Mouse (Mus musculus) myocyte (in vitro differentiated cells): ENCODE data around the gene Ibtk. TPM values are rescaled to one million over a fixed set of nuclear protein-coding genes. Genes with fewer than 3 reads are reported as not detected.
A peak's percentile ranks its signal among the peaks of the same experiment; 100 is the strongest.

Experiments
- H3K27me3 ChIP-seq: one replicate; pipeline ENCODE4 v1.6.1; 2011; ENCODE audit not compliant: control insufficient read depth, insufficient read depth, insufficient read length
- H3K36me3 ChIP-seq: one replicate; pipeline ENCODE4 v1.6.1; 2011; ENCODE audit not compliant: control insufficient read depth, insufficient read depth
- H3K4me2 ChIP-seq: one replicate; pipeline ENCODE4 v1.6.1; 2011; ENCODE audit warnings: low read depth, control low read depth
- H3K4me3 ChIP-seq: one replicate; pipeline ENCODE4 v1.5.1; 2011; ENCODE audit warnings: mild to moderate bottlenecking, control low read depth, moderate library complexity
- H3K79me2 ChIP-seq: one replicate; pipeline ENCODE4 v1.6.1; 2011; ENCODE audit not compliant: control insufficient read depth, insufficient read depth
- H3ac ChIP-seq: one replicate; pipeline ENCODE4 v1.6.1; 2011; ENCODE audit not compliant: control insufficient read depth, insufficient read length
- CEBPB ChIP-seq: IDR thresholded peaks from 2 replicates; pipeline ENCODE4 v1.6.1; 2011; ENCODE audit warnings: mild to moderate bottlenecking, moderate library complexity; ENCODE audit not compliant: poor library complexity, insufficient read depth, severe bottlenecking
- E2F4 ChIP-seq: IDR thresholded peaks from one replicate; pipeline ENCODE4 v1.6.1; 2011; ENCODE audit warnings: mild to moderate bottlenecking, control low read depth, moderate library complexity; ENCODE audit not compliant: insufficient read depth
- MAX ChIP-seq: IDR thresholded peaks from one replicate; pipeline ENCODE4 v1.6.1; 2011; ENCODE audit warnings: low read depth, mild to moderate bottlenecking, control low read depth
- MYOD1 ChIP-seq, 3 experiments: IDR thresholded peaks; one replicate each; pipeline ENCODE4 v1.6.1; 2011; ENCODE audit warnings: control low read depth in 2 of 3, low read depth in 2 of 3, mild to moderate bottlenecking in 2 of 3, moderate library complexity in 1 of 3; ENCODE audit not compliant: insufficient read length in 2 of 3, control insufficient read depth in 1 of 3
- MYOG ChIP-seq, 3 experiments: IDR thresholded peaks; one replicate each; pipeline ENCODE4 v1.6.1; 2011; ENCODE audit warnings: control low read depth in 2 of 3, low read depth in 2 of 3, mild to moderate bottlenecking in 2 of 3; ENCODE audit not compliant: insufficient read length in 2 of 3, control insufficient read depth in 1 of 3, insufficient read depth in 1 of 3
- POLR2A ChIP-seq: IDR thresholded peaks from one replicate; pipeline ENCODE4 v1.6.1; 2011; ENCODE audit warnings: low read depth, mild to moderate bottlenecking, control low read depth, moderate library complexity; ENCODE audit not compliant: insufficient read length
- POLR2AphosphoS2 ChIP-seq: IDR thresholded peaks from one replicate; pipeline ENCODE4 v1.6.1; 2011; ENCODE audit warnings: low read depth, control low read depth; ENCODE audit not compliant: insufficient read length
- REST ChIP-seq: IDR thresholded peaks from one replicate; pipeline ENCODE4 v1.6.1; 2011; ENCODE audit warnings: mild to moderate bottlenecking, control low read depth, moderate library complexity; ENCODE audit not compliant: insufficient read depth, insufficient read length
- SRF ChIP-seq: IDR thresholded peaks from one replicate; pipeline ENCODE4 v1.6.1; 2011; ENCODE audit warnings: low read depth; ENCODE audit not compliant: control insufficient read depth, insufficient read length
- TCF12 ChIP-seq: IDR thresholded peaks from one replicate; pipeline ENCODE4 v1.6.1; 2011; ENCODE audit warnings: mild to moderate bottlenecking, control low read depth; ENCODE audit not compliant: poor library complexity, insufficient read depth, severe bottlenecking
- TCF3 ChIP-seq: IDR thresholded peaks from one replicate; pipeline ENCODE4 v1.6.1; 2011; ENCODE audit warnings: low read depth, control low read depth; ENCODE audit not compliant: insufficient read length
- USF1 ChIP-seq: IDR thresholded peaks from one replicate; pipeline ENCODE4 v1.6.1; 2011; ENCODE audit warnings: low read depth, mild to moderate bottlenecking, control low read depth, moderate library complexity
- polyA plus RNA-seq: library from polyadenylated mRNA; unstranded; fragments of >200 nt; fragmentation: generic; extraction: Trizol; gene quantifications from one replicate; pipeline ENCODE4 v1.2.1, GENCODE M21; 2012; ENCODE audit warnings: missing spikeins

Gene Ibtk
- polyA plus RNA-seq, 1 experiment: 13.5 TPM

- no peaks in the 10 kb centered on the region for H3K36me3 ChIP-seq
- no peak overlapping the region for H3ac ChIP-seq
- H3K4me3 ChIP-seq: no peak overlapping the region
- H3K79me2 ChIP-seq: no peaks in the 10 kb centered on the region
- H3K4me2 ChIP-seq: no peak overlapping the region
- no peaks in the 10 kb centered on the region for H3K27me3 ChIP-seq
- TF ChIP-seq USF1 (no peak), MYOD1 (IDR thresholded peaks at IDR 0.05; ENCODE audit: control insufficient read depth in 1 of 3, insufficient read length in 2 of 3, low read depth in 2 of 3) (peak in 1 of 3 experiments; percentile 17)
Observed at GRCm38 (mm10) chr9:85671582-85672331, 77.4 kb downstream of the Ibtk start.

- no peak overlapping the region for H3K4me3 ChIP-seq
- TF ChIP-seq MAX: no peak
- TF ChIP-seq REST: no peak
Observed at GRCm38 (mm10) chr9:85664316-85664715, 84.8 kb downstream of the Ibtk start.

DNA sequence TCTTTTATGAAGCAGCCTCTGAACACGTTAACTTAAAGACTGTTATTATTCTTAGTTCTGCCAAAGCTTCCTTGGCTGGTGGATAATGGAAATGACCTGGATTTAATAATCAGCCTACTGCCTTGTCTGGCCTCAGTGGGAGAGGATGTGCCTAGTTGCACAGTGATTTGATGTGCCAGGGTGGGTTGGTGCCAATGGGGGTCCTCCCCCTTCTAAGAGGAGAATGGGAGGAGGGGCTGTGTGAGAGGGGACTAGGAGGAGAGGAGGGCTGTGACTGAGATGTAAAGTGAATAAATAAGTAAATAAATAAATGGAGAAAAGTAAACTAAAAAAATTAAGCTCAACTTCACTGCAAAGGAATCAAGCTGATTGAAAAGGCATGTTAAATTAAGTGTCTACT lies 85.3 kb downstream of the Ibtk start:
- no peak overlapping the region for H3K4me2 ChIP-seq
- no peaks in the 10 kb centered on the region for H3K79me2 ChIP-seq
- H3K36me3 ChIP-seq: no peaks in the 10 kb centered on the region
- TF ChIP-seq POLR2AphosphoS2: no peak
- TF ChIP-seq MYOG (IDR thresholded peaks at IDR 0.05; ENCODE audit: control insufficient read depth in 1 of 3, insufficient read depth in 1 of 3, insufficient read length in 2 of 3, low read depth in 2 of 3): no peak
- TF ChIP-seq USF1: no peak
- TF ChIP-seq POLR2A: no peak
- no peak for TF ChIP-seq TCF12
- no peak for TF ChIP-seq TCF3
- TF ChIP-seq CEBPB: no peak
- no peak for TF ChIP-seq REST
- no peak for TF ChIP-seq MAX
- TF ChIP-seq SRF: no peak
- no peak overlapping the region for H3K4me3 ChIP-seq
- no peak overlapping the region for H3ac ChIP-seq
- no peaks in the 10 kb centered on the region for H3K27me3 ChIP-seq

More at GRCm38 (mm10) chr9:85664316-85664715, 84.8 kb downstream of the Ibtk start:
- Histone ChIP-seq H3K27me3 (no peaks in the 10 kb centered on the region), H3K79me2 (no peaks in the 10 kb centered on the region), H3ac (no peak overlapping the region), H3K4me2 (no peak overlapping the region), H3K36me3 (no peaks in the 10 kb centered on the region)

DNA sequence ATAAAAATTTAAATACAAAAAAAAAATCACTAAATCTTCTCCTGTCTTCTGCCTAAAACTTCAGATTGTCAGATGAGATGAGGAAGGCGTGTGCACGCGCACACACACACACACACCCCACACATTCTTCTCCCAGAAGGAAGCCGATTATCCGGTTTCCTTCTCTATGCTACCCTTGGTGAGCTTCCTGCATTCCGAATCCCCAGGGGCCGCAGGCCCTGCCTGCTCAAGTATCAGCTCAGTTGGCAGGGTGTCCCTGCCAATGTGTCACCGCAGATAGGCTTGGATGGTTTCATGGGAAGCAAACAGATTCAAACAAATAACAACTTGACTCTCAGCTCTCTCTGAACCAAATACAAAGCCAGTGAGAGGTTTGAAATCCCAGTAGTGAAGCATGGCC lies 86.0 kb downstream of the Ibtk start:
- Histone ChIP-seq H3K36me3 (no peaks in the 10 kb centered on the region), H3K4me2 (peak overlapping the region; percentile 20), H3K27me3 (no peaks in the 10 kb centered on the region), H3ac (no peak overlapping the region), H3K4me3 (no peak overlapping the region), H3K79me2 (no peaks in the 10 kb centered on the region)
- TF ChIP-seq MYOD1 (IDR thresholded peaks at IDR 0.05; ENCODE audit: control insufficient read depth in 1 of 3, insufficient read length in 2 of 3, low read depth in 2 of 3): peak in 1 of 3 experiments; percentile 5
- no peak for TF ChIP-seq SRF

- no peak for TF ChIP-seq TCF12
- TF ChIP-seq TCF3: no peak
- TF ChIP-seq MAX: no peak
- TF ChIP-seq USF1: no peak
- TF ChIP-seq POLR2AphosphoS2: no peak
- no peak for TF ChIP-seq E2F4
- TF ChIP-seq SRF: no peak
- no peak for TF ChIP-seq MYOG (IDR thresholded peaks at IDR 0.05; ENCODE audit: control insufficient read depth in 1 of 3, insufficient read depth in 1 of 3, insufficient read length in 2 of 3, low read depth in 2 of 3)
- no peak for TF ChIP-seq MYOD1 (IDR thresholded peaks at IDR 0.05; ENCODE audit: control insufficient read depth in 1 of 3, insufficient read length in 2 of 3, low read depth in 2 of 3)
- no peak for TF ChIP-seq POLR2A
- no peak for TF ChIP-seq REST
- no peak for TF ChIP-seq CEBPB
- no peaks in the 10 kb centered on the region for H3K79me2 ChIP-seq
Observed at GRCm38 (mm10) chr9:85653401-85653800, 95.7 kb downstream of the Ibtk start.

GRCm38 (mm10) chr9:85638276-85638675 lies 110.9 kb downstream of the Ibtk start:
- no peak overlapping the region for H3K4me3 ChIP-seq
- no peaks in the 10 kb centered on the region for H3K79me2 ChIP-seq
- no peak for TF ChIP-seq MYOD1 (IDR thresholded peaks at IDR 0.05; ENCODE audit: control insufficient read depth in 1 of 3, insufficient read length in 2 of 3, low read depth in 2 of 3)
- TF ChIP-seq SRF: no peak
- no peak for TF ChIP-seq MYOG (IDR thresholded peaks at IDR 0.05; ENCODE audit: control insufficient read depth in 1 of 3, insufficient read depth in 1 of 3, insufficient read length in 2 of 3, low read depth in 2 of 3)
- TF ChIP-seq MAX: no peak
- TF ChIP-seq TCF12: no peak
- no peak for TF ChIP-seq POLR2A
- TF ChIP-seq E2F4: no peak
- no peak for TF ChIP-seq TCF3
- no peak for TF ChIP-seq POLR2AphosphoS2
- TF ChIP-seq CEBPB: no peak
- TF ChIP-seq REST: no peak
- no peak for TF ChIP-seq USF1
- H3K4me2 ChIP-seq: no peak overlapping the region
- no peaks in the 10 kb centered on the region for H3K27me3 ChIP-seq
- H3ac ChIP-seq: no peak overlapping the region
- no peaks in the 10 kb centered on the region for H3K36me3 ChIP-seq

More at GRCm38 (mm10) chr9:85653401-85653800, 95.7 kb downstream of the Ibtk start:
- no peak overlapping the region for H3ac ChIP-seq
- H3K4me3 ChIP-seq: no peak overlapping the region
- H3K4me2 ChIP-seq: no peak overlapping the region
- H3K27me3 ChIP-seq: no peaks in the 10 kb centered on the region
- no peaks in the 10 kb centered on the region for H3K36me3 ChIP-seq
